Mouse (Mus musculus) spleen, postnatal 14 days (tissue): ENCODE data around the gene Diras2.

ENCODE experiments used
- DNase-seq, 2 experiments: peaks; one replicate each; pipeline ENCODE4 v3.0.0; 2021 to 2022; ENCODE audit warnings: low spot score in 2 of 2

The Diras2 gene

DNA sequence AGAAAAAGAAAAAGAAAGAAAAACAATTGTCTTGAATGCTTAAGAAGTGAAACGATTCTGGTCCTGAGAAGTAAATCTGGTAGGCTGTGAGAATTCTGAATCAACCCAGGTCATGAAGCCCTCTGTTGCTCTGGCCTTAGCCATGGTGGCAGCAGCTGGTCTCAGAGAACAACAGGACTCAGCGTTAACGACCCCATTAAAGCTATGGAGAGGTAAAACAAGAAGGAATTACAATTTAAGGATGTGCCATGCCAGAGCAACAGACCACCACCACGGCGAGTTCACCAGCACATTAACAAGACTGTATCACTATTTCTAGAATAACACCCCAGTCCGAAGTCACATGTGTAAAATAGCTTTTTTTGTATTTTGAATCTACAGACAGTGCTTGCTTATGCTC, 65.9 kb downstream of the Diras2 start:
- DNase-seq, result no peak

DNA sequence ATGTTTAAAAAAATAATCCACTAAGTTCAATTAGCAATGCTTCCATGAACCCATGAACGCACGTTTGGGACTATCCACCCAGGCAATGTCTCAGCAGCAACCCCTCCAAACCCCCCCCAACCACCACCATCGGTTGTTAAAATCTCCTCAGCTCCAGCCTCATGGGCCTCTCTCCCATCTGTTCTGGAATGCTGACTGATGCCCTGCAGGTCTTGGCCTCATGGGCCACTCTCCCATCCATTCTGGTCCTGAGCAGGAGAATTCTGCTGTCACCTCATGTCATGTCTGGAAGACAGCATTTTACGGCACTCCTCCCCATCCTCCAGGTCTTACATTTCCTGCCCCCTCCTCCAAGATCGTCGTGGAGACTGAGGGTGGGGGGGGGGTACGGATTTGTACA, 71.1 kb downstream of the Diras2 start:
- DNase-seq, result no peak

DNA sequence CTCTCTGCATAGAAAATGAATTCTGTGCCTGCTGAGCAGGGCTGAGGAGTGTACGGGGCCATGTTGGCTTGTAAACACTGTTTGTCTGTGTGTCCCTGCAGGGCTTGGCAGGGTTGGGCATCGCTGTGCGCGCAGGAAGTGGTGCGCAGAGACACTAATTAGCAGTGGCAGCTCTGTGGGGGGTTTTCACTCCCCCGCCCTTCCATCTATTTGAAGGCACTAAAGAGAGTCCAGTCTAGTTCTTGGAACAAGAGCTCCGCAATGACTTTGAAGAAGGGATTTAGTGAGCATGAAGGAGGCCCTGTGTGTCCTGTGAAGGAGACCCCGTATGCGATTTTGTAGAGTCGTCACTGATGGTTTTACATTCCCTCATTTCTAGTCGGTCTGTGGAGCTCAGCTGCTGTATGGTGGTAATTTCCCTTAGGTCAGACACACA, 73.2 kb downstream of the Diras2 start:
- DNase-seq, result no peak

DNA sequence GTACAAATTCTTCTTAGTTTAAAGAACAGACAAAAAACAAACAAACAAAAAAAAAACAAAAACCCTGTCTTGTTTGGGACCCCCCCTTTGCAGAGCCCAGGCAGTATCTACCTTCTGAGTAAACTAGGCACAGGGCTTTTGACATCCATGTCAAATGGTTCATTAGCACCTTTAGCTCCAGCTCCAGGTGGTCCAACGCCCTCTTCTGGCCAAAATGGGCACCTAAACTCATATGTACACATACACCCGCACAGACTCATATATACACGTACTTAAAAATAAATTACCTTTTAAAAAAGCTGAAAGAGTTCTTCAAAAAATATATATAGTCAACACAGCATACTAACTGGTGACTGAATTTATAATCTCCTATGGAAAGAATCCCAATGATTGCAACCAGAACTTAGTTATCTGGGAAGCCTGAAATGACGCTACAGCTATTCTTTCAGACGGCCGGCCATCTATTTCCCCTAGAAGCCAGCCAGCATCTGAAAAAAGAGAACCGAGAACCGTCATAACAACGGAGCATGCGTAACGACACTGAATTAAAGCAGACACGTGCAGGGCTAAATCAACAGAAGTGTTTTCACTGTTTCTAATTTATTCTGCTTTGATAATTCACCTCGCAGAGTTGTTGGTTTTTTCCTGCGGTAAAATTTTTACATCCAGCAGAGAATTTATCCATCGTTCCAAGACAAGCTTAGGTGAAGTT, 73.7 kb downstream of the Diras2 start:
- DNase-seq, result no peak

DNA sequence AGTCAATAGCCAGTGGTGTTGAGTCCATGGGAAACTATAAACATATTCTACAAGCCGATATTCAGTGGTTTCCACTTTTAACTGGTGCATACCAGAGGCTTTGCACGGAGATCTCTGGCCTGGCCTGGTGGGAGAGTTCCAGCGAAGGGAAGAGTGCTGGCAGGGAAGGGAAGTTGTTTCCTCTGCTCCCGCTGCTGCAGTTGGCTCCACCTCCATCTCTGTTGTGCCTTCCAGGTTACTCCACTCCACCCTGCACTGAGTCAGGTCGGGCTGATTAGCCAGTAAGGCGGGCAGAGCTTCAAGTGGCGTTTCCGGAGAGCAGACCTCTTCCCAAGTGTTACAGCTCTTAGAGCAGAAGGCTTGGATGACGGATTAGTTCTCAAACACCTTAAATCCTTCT, 75.8 kb downstream of the Diras2 start:
- DNase-seq, result no peak

DNA sequence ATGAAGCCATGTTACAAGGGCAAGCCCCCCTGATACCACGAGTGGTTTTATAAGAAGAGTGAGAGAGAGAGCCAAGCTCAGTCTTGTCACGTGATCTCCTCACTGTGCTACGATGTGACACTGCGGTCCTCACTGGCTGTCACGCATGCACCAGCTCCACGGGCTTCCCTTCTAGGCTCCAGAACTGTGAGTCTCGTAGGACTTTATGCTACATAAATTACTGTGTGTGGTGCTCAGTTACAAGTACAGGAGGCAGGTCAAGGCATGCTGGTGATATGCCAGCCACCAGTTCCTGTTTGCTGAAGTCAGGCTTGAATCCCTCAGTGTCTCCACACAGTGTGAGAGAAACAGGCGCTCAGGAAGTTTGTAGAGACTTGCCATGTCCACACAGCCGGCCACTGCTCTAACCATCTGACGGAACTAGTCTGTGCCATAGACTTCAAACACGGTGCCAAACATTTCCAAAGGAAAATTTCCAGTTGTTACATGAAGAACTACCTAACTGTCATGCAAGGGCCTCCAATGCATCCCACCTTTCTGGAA, 76.3 kb downstream of the Diras2 start:
- DNase-seq, result no peak
